Mouse (Mus musculus) ES-E14 (cell line): ENCODE measurements around the gene Hist1h2bf.

Experiments used
- CHD2 ChIP-seq: IDR thresholded peaks from 2 replicates; pipeline ENCODE4 v1.6.1; 2014; ENCODE audit warnings: mild to moderate bottlenecking, low read depth, low read length, inconsistent platforms
- HCFC1 ChIP-seq: IDR thresholded peaks from 2 replicates; pipeline ENCODE4 v1.6.1; 2012; ENCODE audit warnings: low read length, inconsistent platforms, borderline replicate concordance; ENCODE audit not compliant: insufficient read depth

GRCm38 (mm10) chr13:23621532-23622174 lies 47.7 kb upstream of the Hist1h2bf start:
- no peak for TF ChIP-seq HCFC1
- TF ChIP-seq CHD2 = peak; percentile 50; the same call in 1 of the 2 replicates
